Mouse (Mus musculus): ENCODE data around the gene Vmn1r77.
"Not testable (repeated sequence)": the region's sequence is repeated elsewhere in the genome, so short reads cannot be mapped to it uniquely, and the experiment has no call there.

Gene Vmn1r77

DNA sequence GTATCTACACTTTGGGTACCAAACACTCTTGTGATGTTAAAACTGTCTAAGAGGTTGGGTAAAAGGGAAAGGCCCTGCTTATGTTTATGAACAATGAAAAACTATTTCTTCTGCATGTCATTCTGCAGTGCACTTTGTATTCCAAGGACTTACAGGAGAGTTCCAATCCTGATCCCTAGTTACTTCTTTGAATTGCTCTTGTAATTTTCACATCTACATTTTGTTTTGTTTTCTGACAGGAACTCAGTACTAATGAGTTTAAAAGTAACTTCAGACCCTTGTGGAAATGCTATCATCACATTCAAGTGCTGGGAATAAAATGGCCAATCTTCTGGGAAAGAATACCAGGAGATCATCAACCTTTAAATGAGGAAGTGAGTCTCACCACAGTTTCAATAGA, at the start of gene Vmn1r77:
Vmn1r77 (plus strand) TSS at position 301 of the 400 bp plus-strand sequence.
- not testable (repeated sequence) for DNase-seq (ENCODE audit: extremely low read depth, low read depth)

DNA sequence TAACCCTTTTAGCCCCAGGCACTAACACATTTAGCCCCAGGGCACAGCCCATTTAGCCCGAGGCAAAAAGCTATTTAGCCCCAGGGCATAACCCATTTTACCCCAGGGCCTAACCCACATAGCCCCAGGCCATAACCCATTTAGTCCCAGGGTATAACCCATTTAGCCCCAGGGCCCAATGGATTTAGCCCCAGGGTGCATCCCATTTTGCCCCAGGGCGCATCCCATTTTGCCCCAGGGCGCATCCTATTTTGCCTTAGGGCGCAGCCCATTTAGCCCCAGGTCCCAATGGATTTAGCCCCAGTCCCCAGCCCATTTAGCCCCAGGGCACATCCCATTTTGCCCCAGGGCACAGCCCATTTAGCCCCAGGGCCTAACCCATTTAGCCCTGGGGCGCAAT, 25.1 kb upstream of the Vmn1r77 start:
- DNase-seq (ENCODE audit: extremely low read depth, low read depth), result not testable (repeated sequence)

DNA sequence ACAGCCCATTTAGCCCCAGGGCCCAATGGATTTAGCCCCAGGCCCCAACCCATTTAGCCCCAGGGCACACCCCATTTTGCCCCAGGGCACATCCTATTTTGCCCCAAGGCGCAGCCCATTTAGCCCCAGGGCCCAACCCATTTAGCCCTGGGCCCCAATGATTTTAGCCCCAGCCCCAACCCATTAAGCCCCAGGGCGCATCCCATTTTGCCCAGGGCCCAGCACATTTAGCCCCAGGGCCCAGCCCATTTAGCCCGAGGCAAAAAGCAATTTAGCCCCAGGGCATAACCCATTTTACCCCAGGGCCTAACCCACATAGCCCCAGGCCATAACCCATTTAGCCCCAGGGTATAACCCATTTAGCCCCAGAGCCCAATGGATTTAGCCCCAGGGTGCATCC, 24.2 kb upstream of the Vmn1r77 start:
- not testable (repeated sequence) for DNase-seq (ENCODE audit: extremely low read depth, low read depth)

DNA sequence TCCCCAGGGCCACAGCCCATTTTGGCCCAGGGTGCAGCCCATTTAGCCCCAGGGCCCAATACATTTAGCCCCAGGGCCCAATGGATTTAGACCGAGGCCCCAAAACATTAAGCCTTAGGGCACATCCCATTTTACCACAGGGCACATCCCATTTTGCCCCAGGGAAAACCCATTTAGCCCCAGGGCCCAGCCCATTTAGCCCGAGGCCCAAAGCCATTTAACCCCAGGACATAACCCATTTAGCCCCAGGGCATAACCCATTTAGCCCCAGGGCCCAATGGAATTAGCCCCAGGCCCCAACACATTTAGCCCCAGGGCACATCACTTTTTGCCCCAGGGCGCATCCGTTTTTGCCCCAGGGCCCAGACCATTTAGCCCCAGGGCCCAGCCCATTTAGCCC, 23.4 kb upstream of the Vmn1r77 start:
- DNase-seq (ENCODE audit: extremely low read depth, low read depth), result no peak

DNA sequence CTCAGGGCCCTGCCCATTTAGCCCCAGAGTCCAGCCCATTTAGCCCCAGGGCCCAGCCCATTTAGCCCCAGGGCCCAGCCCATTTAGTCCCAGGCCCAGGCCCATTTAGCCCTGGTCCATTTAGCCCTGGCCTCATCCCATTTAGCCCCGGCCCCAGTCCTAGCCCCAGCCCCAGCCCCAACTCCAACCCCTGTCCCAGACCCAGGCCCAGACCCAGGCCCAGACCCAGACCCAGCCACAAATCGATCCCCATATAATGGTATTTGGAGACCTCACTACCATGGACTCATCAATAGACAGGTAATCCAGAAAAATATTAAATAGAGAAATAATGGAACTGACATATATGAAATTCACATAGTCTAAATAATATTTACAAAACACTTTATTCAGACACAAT, 18.7 kb upstream of the Vmn1r77 start:
- not testable (repeated sequence) for DNase-seq (ENCODE audit: extremely low read depth, low read depth)

DNA sequence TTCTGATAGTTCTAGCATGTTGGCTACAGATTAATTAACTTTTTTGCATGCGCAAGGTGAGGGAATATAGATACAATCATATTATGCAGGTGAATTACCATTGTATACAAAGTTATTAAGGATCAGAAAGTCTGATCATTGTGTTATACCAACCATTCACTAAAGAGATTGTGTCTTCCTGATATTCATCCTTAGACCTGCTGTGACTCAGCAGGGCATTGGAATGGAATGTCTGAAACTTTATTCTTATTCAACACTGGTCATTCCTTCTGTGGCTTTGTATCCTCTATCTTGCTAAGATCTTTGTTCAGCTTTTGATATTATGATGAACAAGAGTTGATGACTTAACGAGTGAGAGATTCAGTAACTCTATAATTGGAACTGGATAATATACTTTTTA, 4.1 kb downstream of the Vmn1r77 start:
- DNase-seq (ENCODE audit: extremely low read depth, low read depth), result no peak
